Comparison of ENCODE assay signal across 19 mouse cellular contexts in the genomic region with DNA sequence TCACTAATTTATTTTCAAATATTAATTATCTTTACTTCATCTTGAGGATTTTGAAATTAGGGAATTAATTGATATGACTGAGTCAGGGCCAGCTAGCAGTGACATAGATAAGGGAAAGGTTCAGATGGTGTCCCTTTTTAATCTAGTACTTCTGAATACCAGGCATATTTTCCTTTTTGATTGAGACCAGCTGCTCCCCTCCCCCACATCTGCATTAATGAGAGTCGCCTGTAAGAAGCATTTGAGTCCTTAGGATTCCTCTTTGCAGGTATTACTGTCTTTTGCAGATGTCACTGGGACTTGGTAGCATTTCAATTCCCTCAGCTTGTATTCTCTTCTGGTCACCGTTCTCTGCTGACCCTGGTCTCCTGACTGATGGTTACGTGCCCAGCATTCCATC.
DNase-seq lines count a peak whose midpoint lies in the region; ATAC-seq and TF ChIP-seq lines count a peak whose summit lies in the region.
"Had no signal": no experiment of that assay in that cellular context is flagged by ENCODE, and none has a peak within 500 bp of the region (broad histone marks: within the 10 kb centered on the region; RNA-seq: fewer than 3 reads in every experiment).

No protein-coding gene starts in this region.

- peak overlapping the region; percentile 76; the same call in 1 of the 2 replicates for H3K27ac ChIP-seq in forebrain, embryonic 10.5 days
- no peak overlapping the region for H3K27ac ChIP-seq in forebrain, embryonic 14.5 days (ENCODE audit: low read depth, low read length)
- peak overlapping the region; percentile 83 for H3K27ac ChIP-seq in midbrain, embryonic 12.5 days (replicated peaks)
- H3K27ac ChIP-seq in midbrain, postnatal 0 days (ENCODE audit: low read depth, low read length): no peak overlapping the region
- peak overlapping the region; percentile 87 for H3K27ac ChIP-seq in hindbrain, embryonic 13.5 days
- H3K27ac ChIP-seq in midbrain, embryonic 15.5 days: peak overlapping the region; percentile 63
- H3K27ac ChIP-seq in left cerebral cortex, adult 2 months: no peak overlapping the region
- H3K27ac ChIP-seq: limb, embryonic 15.5 days; liver, embryonic 15.5 days; stomach, postnatal 0 days had no signal

- H3K4me3 ChIP-seq in forebrain, embryonic 10.5 days: no peak overlapping the region
- no peak overlapping the region for H3K4me3 ChIP-seq in forebrain, embryonic 14.5 days (ENCODE audit: low read depth, low read length)
- H3K4me3 ChIP-seq in midbrain, embryonic 12.5 days: no peak overlapping the region
- no peak overlapping the region for H3K4me3 ChIP-seq in midbrain, postnatal 0 days (ENCODE audit: low read depth, low read length)
- H3K4me3 ChIP-seq in hindbrain, embryonic 13.5 days: no peak overlapping the region
- no peak overlapping the region for H3K4me3 ChIP-seq in midbrain, embryonic 15.5 days
- H3K4me3 ChIP-seq in left cerebral cortex, adult 2 months: no peak overlapping the region
- H3K4me3 ChIP-seq: limb, embryonic 15.5 days; liver, embryonic 15.5 days had no signal

- no peak for DNase-seq in forebrain, embryonic 10.5 days (ENCODE audit: extremely low spot score, low spot score)
- no peak for DNase-seq in forebrain, embryonic 14.5 days (ENCODE audit: low spot score)
- DNase-seq in midbrain, postnatal 0 days (ENCODE audit: low spot score): no peak
- no peak for DNase-seq in right cerebral cortex, adult 2 months (ENCODE audit: low spot score in 2 of 2)
- no peak for DNase-seq in left cerebral cortex, adult 2 months (ENCODE audit: extremely low spot score in 1 of 2, low spot score in 2 of 2)
- DNase-seq: adrenal gland, postnatal 25 days; cerebellum, adult 11-12 months; cerebellum, postnatal 14 days; gastrocnemius, postnatal 36 days; kidney, adult 18-20 months; kidney, postnatal 14 days; thymus, postnatal 14 days had no signal

- H3K36me3 ChIP-seq in forebrain, embryonic 10.5 days (replicated peaks): peaks cover 65% of the 10 kb centered on the region
- peaks cover 32% of the 10 kb centered on the region for H3K36me3 ChIP-seq in forebrain, embryonic 14.5 days (ENCODE audit: control insufficient read depth, insufficient read depth, low read length)
- peaks cover 20% of the 10 kb centered on the region for H3K36me3 ChIP-seq in midbrain, embryonic 12.5 days
- H3K36me3 ChIP-seq in midbrain, postnatal 0 days (ENCODE audit: insufficient read depth, low read length): peaks cover 17% of the 10 kb centered on the region
- peaks cover 11% of the 10 kb centered on the region for H3K36me3 ChIP-seq in hindbrain, embryonic 13.5 days
- H3K36me3 ChIP-seq in midbrain, embryonic 15.5 days (replicated peaks): no peaks in the 10 kb centered on the region; the same call in none of the 2 replicates

- no peaks in the 10 kb centered on the region for H3K27me3 ChIP-seq in forebrain, embryonic 10.5 days (ENCODE audit: poor library complexity, severe bottlenecking)
- H3K27me3 ChIP-seq in forebrain, embryonic 14.5 days (replicated peaks; ENCODE audit: control insufficient read depth, insufficient read depth, low read length): no peaks in the 10 kb centered on the region
- H3K27me3 ChIP-seq in midbrain, embryonic 12.5 days: no peaks in the 10 kb centered on the region
- no peaks in the 10 kb centered on the region for H3K27me3 ChIP-seq in midbrain, postnatal 0 days (ENCODE audit: insufficient read depth, low read length)
- no peaks in the 10 kb centered on the region for H3K27me3 ChIP-seq in hindbrain, embryonic 13.5 days
- H3K27me3 ChIP-seq in midbrain, embryonic 15.5 days (replicated peaks): no peaks in the 10 kb centered on the region
- H3K27me3 ChIP-seq: limb, embryonic 15.5 days; liver, embryonic 15.5 days had no signal

- no peak for TF ChIP-seq CTCF in midbrain, postnatal 0 days (IDR thresholded peaks at IDR 0.05)
- TF ChIP-seq CTCF in left cerebral cortex, adult 2 months (IDR thresholded peaks at IDR 0.05): no peak

- no peak for ATAC-seq in forebrain, embryonic 14.5 days
- ATAC-seq in midbrain, embryonic 12.5 days (ENCODE audit: low FRiP score, low read depth): no peak
- ATAC-seq in midbrain, postnatal 0 days (ENCODE audit: low FRiP score): no peak
- ATAC-seq in hindbrain, embryonic 13.5 days (ENCODE audit: low FRiP score): no peak
- no peak for ATAC-seq in midbrain, embryonic 15.5 days (replicated peaks)

- intact Hi-C loops in left cerebral cortex, adult 2 months (cut with DNase I): loop anchor here (10.0 kb wide), 1 partner anchor 222 kb away; no protein-coding TSS in a partner anchor

- H3K4me1 ChIP-seq in forebrain, embryonic 10.5 days: peaks cover 38% of the 10 kb centered on the region
- no peaks in the 10 kb centered on the region for H3K4me1 ChIP-seq in forebrain, embryonic 14.5 days (ENCODE audit: control insufficient read depth, insufficient read depth, low read length)
- peaks cover 25% of the 10 kb centered on the region for H3K4me1 ChIP-seq in midbrain, embryonic 12.5 days
- no peaks in the 10 kb centered on the region for H3K4me1 ChIP-seq in midbrain, postnatal 0 days (ENCODE audit: insufficient read depth, low read length)
- H3K4me1 ChIP-seq in hindbrain, embryonic 13.5 days (replicated peaks): peaks cover 34% of the 10 kb centered on the region
- H3K4me1 ChIP-seq in midbrain, embryonic 15.5 days: peaks cover 18% of the 10 kb centered on the region
- H3K4me1 ChIP-seq: liver, embryonic 15.5 days had no signal

- H3K9me3 ChIP-seq in forebrain, embryonic 10.5 days: no peaks in the 10 kb centered on the region
- H3K9me3 ChIP-seq in forebrain, embryonic 14.5 days (replicated peaks; ENCODE audit: control insufficient read depth, low read length): no peaks in the 10 kb centered on the region
- H3K9me3 ChIP-seq in midbrain, embryonic 12.5 days: no peaks in the 10 kb centered on the region
- H3K9me3 ChIP-seq in midbrain, postnatal 0 days (ENCODE audit: low read length): no peaks in the 10 kb centered on the region
- H3K9me3 ChIP-seq in hindbrain, embryonic 13.5 days: no peaks in the 10 kb centered on the region
- H3K9me3 ChIP-seq in midbrain, embryonic 15.5 days: no peaks in the 10 kb centered on the region
- H3K9me3 ChIP-seq: G1E; limb, embryonic 15.5 days; liver, embryonic 15.5 days had no signal

- no peak overlapping the region for H3K9ac ChIP-seq in forebrain, embryonic 14.5 days (ENCODE audit: low read length)
- no peak overlapping the region for H3K9ac ChIP-seq in midbrain, embryonic 12.5 days (replicated peaks)
- H3K9ac ChIP-seq in midbrain, postnatal 0 days (replicated peaks; ENCODE audit: low read length, poor library complexity, severe bottlenecking): no peak overlapping the region
- no peak overlapping the region for H3K9ac ChIP-seq in hindbrain, embryonic 13.5 days
- H3K9ac ChIP-seq in midbrain, embryonic 15.5 days: no peak overlapping the region
- H3K9ac ChIP-seq: limb, embryonic 15.5 days; liver, embryonic 15.5 days had no signal

- no peak overlapping the region for H3K4me2 ChIP-seq in forebrain, embryonic 14.5 days (ENCODE audit: low read length)
- H3K4me2 ChIP-seq in midbrain, embryonic 12.5 days (replicated peaks): no peak overlapping the region
- no peak overlapping the region for H3K4me2 ChIP-seq in midbrain, postnatal 0 days (ENCODE audit: low read depth, low read length, poor library complexity, severe bottlenecking)
- H3K4me2 ChIP-seq in hindbrain, embryonic 13.5 days: no peak overlapping the region
- no peak overlapping the region for H3K4me2 ChIP-seq in midbrain, embryonic 15.5 days
- H3K4me2 ChIP-seq: limb, embryonic 15.5 days; liver, embryonic 15.5 days had no signal

- 72% methylated on average over 3 of the region's 3 CpGs for WGBS in forebrain, embryonic 10.5 days
- 86% methylated on average over 3 of the region's 3 CpGs for WGBS in forebrain, embryonic 14.5 days
- WGBS in midbrain, embryonic 12.5 days: 61% methylated on average over 3 of the region's 3 CpGs
- WGBS in midbrain, postnatal 0 days: 72% methylated on average over 3 of the region's 3 CpGs
- 53% methylated on average over 3 of the region's 3 CpGs for WGBS in hindbrain, embryonic 13.5 days
- WGBS in midbrain, embryonic 15.5 days: 48% methylated on average over 3 of the region's 3 CpGs

Comparison
In these comparisons a context has a peak if more than half of its experiments do, and no peak if none do; other contexts are left out.
1. H3K27ac ChIP-seq: peak in forebrain, embryonic 10.5 days (single experiment), midbrain, embryonic 12.5 days (single experiment), hindbrain, embryonic 13.5 days (single experiment) and midbrain, embryonic 15.5 days (single experiment); none in forebrain, embryonic 14.5 days (single experiment), midbrain, postnatal 0 days (single experiment) and left cerebral cortex, adult 2 months (single experiment).